1 mouse cellular context compared by ENCODE assay signal in the genomic region with DNA sequence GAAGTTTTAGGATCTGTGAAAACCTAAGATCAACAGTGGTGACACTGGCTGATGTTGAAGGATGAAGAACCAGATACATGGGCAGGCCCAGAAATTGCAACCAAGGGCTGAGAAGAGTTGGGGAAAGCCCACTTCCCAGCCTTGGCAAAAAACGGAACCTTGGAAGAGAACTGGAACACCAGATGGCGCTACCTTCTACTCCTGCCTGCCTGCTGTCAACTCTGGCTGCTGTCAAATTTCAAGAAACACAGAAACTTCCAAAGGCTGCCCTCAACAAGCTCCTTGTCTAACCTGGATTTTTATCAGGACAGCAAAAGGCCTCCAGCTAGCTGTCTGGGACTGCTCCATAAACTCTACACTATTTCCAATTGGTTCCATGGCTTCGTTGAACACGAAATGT.
A peak's percentile ranks its signal among the peaks of the same experiment; 100 is the strongest.
TF ChIP-seq lines count a peak whose summit lies in the region.

No protein-coding gene starts in this region.

TF ChIP-seq in MEL, 35 proteins besides CTCF, POLR2A, EP300 and RAD21:
- no peak for TF ChIP-seq BHLHE40 (IDR thresholded peaks at IDR 0.05; ENCODE audit: borderline replicate concordance, low read depth, low read length)
- TF ChIP-seq USF1 (IDR thresholded peaks at IDR 0.05; ENCODE audit: low read depth, low read length): no peak
- peak; percentile 69 for TF ChIP-seq ZC3H11A (IDR thresholded peaks at IDR 0.05; ENCODE audit: low read depth, low read length)
- no peak for TF ChIP-seq TCF12 (IDR thresholded peaks at IDR 0.05; ENCODE audit: low read depth, low read length)
- TF ChIP-seq MAX (IDR thresholded peaks at IDR 0.05; ENCODE audit: low read length): no peak
- no peak for TF ChIP-seq JUND (IDR thresholded peaks at IDR 0.05; ENCODE audit: low read depth, low read length)
- TF ChIP-seq MEF2A (IDR thresholded peaks at IDR 0.05; ENCODE audit: extremely low read depth, insufficient replicate concordance, low read depth, low read length, poor library complexity, severe bottlenecking): no peak
- TF ChIP-seq SMC3 (IDR thresholded peaks at IDR 0.05; ENCODE audit: low read depth, low read length): peak; percentile 86
- no peak for TF ChIP-seq GABPA (IDR thresholded peaks at IDR 0.05; ENCODE audit: low read depth, low read length)
- TF ChIP-seq SIN3A (IDR thresholded peaks at IDR 0.05; ENCODE audit: low read length): peak; percentile 87; the same call in 1 of the 2 replicates
- TF ChIP-seq MAFK (IDR thresholded peaks at IDR 0.05; ENCODE audit: borderline replicate concordance, low read depth, low read length): no peak
- no peak for TF ChIP-seq RCOR1 (IDR thresholded peaks at IDR 0.05; ENCODE audit: low read depth, low read length)
- peak; percentile 48; the same call in 1 of the 2 replicates for TF ChIP-seq MXI1 (IDR thresholded peaks at IDR 0.05; ENCODE audit: low read depth, low read length)
- no peak for TF ChIP-seq POLR2AphosphoS2 (IDR thresholded peaks at IDR 0.05; ENCODE audit: low read length)
